Mouse (Mus musculus): ENCODE data around the gene Atp6v0a1. TPM values are rescaled to one million over a fixed set of nuclear protein-coding genes. Genes with fewer than 3 reads are reported as not detected.

Atp6v0a1 gene
- total RNA-seq (2012; rRNA removed): 31.3 and 36.1 TPM in 2 replicates
- 14.1 and 15.1 TPM in 2 replicates for total RNA-seq (2014; rRNA removed)
- polyA plus RNA-seq (2012; ENCODE audit: insufficient read length, low read depth): 54.5 and 63.4 TPM in 2 replicates

GRCm38 (mm10) chr11:101009046-101009887 is at the start of gene Atp6v0a1:
Gene Atp6v0a1 (plus strand): TSS chr11:101009452.
- TF ChIP-seq BHLHE40 (IDR thresholded peaks at IDR 0.05; ENCODE audit: low read depth, low read length): peak; percentile 2; the same call in 1 of the 2 replicates
- no peak for TF ChIP-seq USF2 (conservative IDR thresholded peaks at IDR 0.05; ENCODE audit: low read depth, low read length)
- TF ChIP-seq NELFE (IDR thresholded peaks at IDR 0.05; ENCODE audit: low read depth, low read length): peak; percentile 97
- no peak for TF ChIP-seq ZC3H11A (IDR thresholded peaks at IDR 0.05; ENCODE audit: low read depth, low read length)
- peak; percentile 72 for TF ChIP-seq MAX (IDR thresholded peaks at IDR 0.05; ENCODE audit: low read length)
- TF ChIP-seq CHD2 (IDR thresholded peaks at IDR 0.05; ENCODE audit: low read length): no peak; the same call in 1 of the 2 replicates
- peak; percentile 63; the same call in 1 of the 2 replicates for TF ChIP-seq MAZ (IDR thresholded peaks at IDR 0.05; ENCODE audit: low read depth, low read length)
- peak; percentile 68 for TF ChIP-seq NRF1 (IDR thresholded peaks at IDR 0.05; ENCODE audit: low read depth, low read length)
- peak; percentile 70; the same call in 1 of the 2 replicates for TF ChIP-seq KAT2A (IDR thresholded peaks at IDR 0.05; ENCODE audit: insufficient replicate concordance, low read length)
- TF ChIP-seq IRF4 (IDR thresholded peaks at IDR 0.05; ENCODE audit: low read depth, low read length): peak; percentile 84; the same call in 1 of the 2 replicates
- TF ChIP-seq POLR2A (IDR thresholded peaks at IDR 0.05; ENCODE audit: low read depth, low read length): peak; percentile 98
- 0 out of 2 replicates have a peak, but pooled peaks have one; percentile 25 for TF ChIP-seq MAFK (IDR thresholded peaks at IDR 0.05; ENCODE audit: insufficient replicate concordance, low read length)
- peak; percentile 51 for TF ChIP-seq UBTF (IDR thresholded peaks at IDR 0.05; ENCODE audit: low read depth, low read length)
- TF ChIP-seq TBP (conservative IDR thresholded peaks at IDR 0.05; ENCODE audit: low read depth, low read length): peak; percentile 93
- TF ChIP-seq RCOR1 (conservative IDR thresholded peaks at IDR 0.05; ENCODE audit: low read depth, low read length): peak; percentile 7; the same call in 1 of the 2 replicates
- TF ChIP-seq MYC (IDR thresholded peaks at IDR 0.05; ENCODE audit: low read depth, low read length): peak; percentile 77; the same call in 1 of the 2 replicates
- TF ChIP-seq POLR2AphosphoS2 (IDR thresholded peaks at IDR 0.05; ENCODE audit: low read depth, low read length): 0 out of 2 replicates have a peak, but pooled peaks have one; percentile 82
- TF ChIP-seq CTCF (conservative IDR thresholded peaks at IDR 0.05 in 1 of 2, IDR thresholded peaks at IDR 0.05 in 1 of 2; ENCODE audit: low read depth in 2 of 2, low read length in 2 of 2): no peak
- peak; percentile 56; the same call in 1 of the 2 replicates for TF ChIP-seq MEF2A (IDR thresholded peaks at IDR 0.05; ENCODE audit: borderline replicate concordance, low read depth, low read length)
- peak; percentile 85 for TF ChIP-seq SIN3A (IDR thresholded peaks at IDR 0.05; ENCODE audit: low read length)
- TF ChIP-seq CHD1 (IDR thresholded peaks at IDR 0.05; ENCODE audit: low read depth, low read length): peak; percentile 58; the same call in 1 of the 2 replicates
- TF ChIP-seq RAD21 (IDR thresholded peaks at IDR 0.05; ENCODE audit: low read depth, low read length): no peak
- TF ChIP-seq GABPA (IDR thresholded peaks at IDR 0.05; ENCODE audit: insufficient replicate concordance, low read depth, low read length): no peak
- peak; percentile 77 for TF ChIP-seq MXI1 (IDR thresholded peaks at IDR 0.05; ENCODE audit: low read depth, low read length)
- peak; percentile 87 for TF ChIP-seq HCFC1 (IDR thresholded peaks at IDR 0.05; ENCODE audit: low read depth, low read length)
- peak; percentile 33 for TF ChIP-seq JUND (conservative IDR thresholded peaks at IDR 0.05; ENCODE audit: low read depth, low read length)
- TF ChIP-seq TCF12 (IDR thresholded peaks at IDR 0.05; ENCODE audit: low read depth, low read length): peak; percentile 97
- TF ChIP-seq ELF1 (IDR thresholded peaks at IDR 0.05; ENCODE audit: low read depth, low read length): peak; percentile 75; the same call in 1 of the 2 replicates
- peak; percentile 96 for TF ChIP-seq ZMIZ1 (IDR thresholded peaks at IDR 0.05; ENCODE audit: low read depth, low read length)
- TF ChIP-seq SMC3 (IDR thresholded peaks at IDR 0.05; ENCODE audit: low read depth, low read length): no peak
- peak within 1 kb of the TSS; percentile 78 to 97 (median 83) for H3K4me3 ChIP-seq (replicated peaks in 1 of 3; ENCODE audit: low read depth in 2 of 3, low read length in 2 of 3, poor library complexity in 1 of 3)
- peak within 1 kb of the TSS; percentile 90 for H3K27ac ChIP-seq (ENCODE audit: insufficient read depth, low read depth)
- peaks cover 8 to 20% of the 10 kb centered on the region in 2 experiments for H3K36me3 ChIP-seq (replicated peaks in 1 of 2; ENCODE audit: control insufficient read depth in 1 of 2, insufficient read depth in 1 of 2, low read length in 1 of 2)
- peaks cover 12 to 52% of the 10 kb centered on the region in 2 experiments for H3K4me1 ChIP-seq (ENCODE audit: control insufficient read depth in 1 of 2, insufficient read depth in 2 of 2)
- dilution Hi-C loops (cut with MboI; ENCODE audit: extremely low pct_ligation_motif_present, extremely low pct_unique_long_range_greater_than_20kb, low sequenced_read_pairs): no loop called here
- peaks cover 30% of the 10 kb centered on the region for H3K79me2 ChIP-seq (replicated peaks; ENCODE audit: control insufficient read depth, extremely low read depth, insufficient read depth, poor library complexity, severe bottlenecking)
- no peaks in the 10 kb centered on the region for H3K9me3 ChIP-seq (replicated peaks; ENCODE audit: low read length)
- peaks cover 11% of the 10 kb centered on the region for H3K27me3 ChIP-seq (replicated peaks)
- H3K9ac ChIP-seq (ENCODE audit: insufficient read depth, low read depth): peak within 1 kb of the TSS; percentile 94
- peak within 1 kb of the TSS; percentile 79 for H3K4me2 ChIP-seq (ENCODE audit: insufficient read depth, low read depth, poor library complexity, severe bottlenecking)
- peak; percentile 99 for DNase-seq (ENCODE audit: extremely low read depth)
- in situ Hi-C loops (cut with MboI; ENCODE audit: low pct_ligation_motif_present, low pct_unique_long_range_greater_than_20kb, low sequenced_read_pairs): no loop called here

Data from CH12.LX (cell line).